Mouse (Mus musculus) spleen, postnatal 14 days (tissue): ENCODE measurements around the gene Tas2r104.

ENCODE experiments used
- DNase-seq, 2 experiments: peaks; one replicate each; pipeline ENCODE4 v3.0.0; 2021 to 2022; ENCODE audit warnings: low spot score in 2 of 2

Gene Tas2r104

DNA sequence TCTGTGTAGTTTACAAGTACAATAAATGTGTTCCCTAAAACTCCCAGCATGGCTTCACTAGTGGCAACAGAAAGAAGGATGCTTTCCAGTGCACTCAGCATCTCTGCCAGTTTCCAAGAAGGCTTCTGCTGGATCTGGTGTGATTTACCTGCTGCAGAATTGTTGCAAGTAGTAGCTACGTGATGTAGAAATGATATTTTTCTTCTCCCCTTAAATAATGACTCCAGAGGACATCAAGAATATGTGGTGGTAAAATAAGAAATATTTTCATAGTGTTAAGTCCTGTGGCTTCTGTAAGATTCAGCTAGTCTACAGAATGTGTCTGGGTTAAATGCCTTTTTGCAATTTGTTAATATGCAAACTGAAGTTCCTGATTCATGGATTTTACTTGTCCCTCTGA, at the start of gene Tas2r104:
Tas2r104 (minus strand) TSS at position 101 of the 400 bp plus-strand sequence.
- DNase-seq: no peak

DNA sequence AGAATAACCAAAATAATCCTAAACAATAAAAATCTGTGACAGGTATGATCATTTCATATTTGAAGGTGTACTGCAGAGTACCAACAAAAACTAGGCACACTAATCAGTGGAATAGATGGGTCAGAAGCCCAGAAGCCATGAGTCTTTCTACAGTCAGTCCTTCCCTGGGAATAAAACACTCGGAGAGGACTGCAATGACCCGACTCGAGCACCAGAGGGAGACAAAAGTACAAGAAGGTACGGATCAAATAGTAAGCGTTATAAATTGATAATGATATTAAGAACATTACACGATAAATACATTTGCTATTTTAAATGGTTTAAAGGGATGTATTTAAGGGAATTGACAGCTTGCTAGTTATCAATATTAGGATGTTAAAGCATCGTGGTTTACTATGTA, 27.3 kb upstream of the Tas2r104 start:
- DNase-seq: no peak

DNA sequence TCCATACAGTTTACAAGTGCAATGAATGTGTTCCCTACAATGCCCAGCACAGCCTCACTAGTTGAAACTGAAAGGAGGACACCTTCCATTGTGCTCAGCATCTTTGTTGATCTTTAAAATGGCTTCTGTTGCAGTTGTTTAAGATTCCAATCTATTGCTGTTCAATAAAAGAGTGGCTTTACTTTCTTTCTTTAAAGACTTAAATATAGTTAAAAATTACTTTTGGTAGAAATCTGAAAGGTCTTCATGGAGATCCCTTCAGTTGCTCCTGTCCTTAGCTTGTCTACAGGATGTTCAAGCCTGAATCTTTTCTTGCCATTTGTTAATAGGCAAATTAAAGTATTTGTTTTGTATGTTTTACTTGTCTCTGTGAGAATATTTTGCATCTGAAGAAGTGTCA, 4.4 kb upstream of the Tas2r104 start, which contains the start of gene Tas2r114:
Tas2r114 (minus strand) TSS at position 101 of the 400 bp plus-strand sequence.
- no peak for DNase-seq

DNA sequence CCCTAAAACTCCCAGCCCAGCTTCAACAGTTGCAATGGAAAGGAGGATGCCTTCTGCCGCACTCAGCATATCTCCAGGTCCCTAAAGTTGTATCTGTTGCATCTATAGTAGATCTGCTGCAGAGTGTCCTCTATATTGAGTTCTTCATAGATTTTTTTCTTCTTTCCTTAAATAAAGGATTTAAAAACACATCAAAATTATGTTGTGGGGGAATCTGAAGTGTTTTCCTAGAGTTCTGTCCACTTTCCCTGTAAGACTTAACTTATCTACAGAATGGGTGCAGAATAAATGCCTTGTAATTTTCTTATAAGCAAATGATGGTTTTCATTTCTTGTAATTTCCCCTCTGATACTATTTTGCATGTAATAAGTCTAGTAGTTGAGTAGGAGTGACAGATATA, 1.9 kb upstream of the Tas2r104 start, which contains the start of gene Tas2r105:
Tas2r105 (minus strand) TSS at position 101 of the 400 bp plus-strand sequence.
- no peak for DNase-seq

DNA sequence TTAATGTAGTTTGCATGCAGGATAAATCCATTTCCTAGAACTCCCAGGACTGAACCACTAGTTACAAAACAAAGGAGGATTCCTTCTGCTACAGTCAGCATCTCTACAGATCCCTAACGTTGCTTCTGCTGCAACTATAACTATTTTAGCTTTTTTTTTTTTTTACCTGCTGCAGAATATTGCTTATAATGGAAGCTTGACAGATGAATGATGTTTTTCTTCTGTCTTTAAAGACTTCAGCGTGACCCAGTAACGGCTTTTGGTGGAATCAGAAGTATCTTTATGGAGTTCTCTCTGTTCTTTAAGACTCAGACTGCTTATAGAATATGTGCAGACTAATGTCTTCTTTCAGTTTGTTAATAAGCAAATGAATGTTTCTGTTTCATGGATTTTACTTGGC, 6.8 kb downstream of the Tas2r104 start, which contains the start of gene Tas2r106:
Tas2r106 (minus strand) TSS at position 101 of the 400 bp plus-strand sequence.
- no peak for DNase-seq

DNA sequence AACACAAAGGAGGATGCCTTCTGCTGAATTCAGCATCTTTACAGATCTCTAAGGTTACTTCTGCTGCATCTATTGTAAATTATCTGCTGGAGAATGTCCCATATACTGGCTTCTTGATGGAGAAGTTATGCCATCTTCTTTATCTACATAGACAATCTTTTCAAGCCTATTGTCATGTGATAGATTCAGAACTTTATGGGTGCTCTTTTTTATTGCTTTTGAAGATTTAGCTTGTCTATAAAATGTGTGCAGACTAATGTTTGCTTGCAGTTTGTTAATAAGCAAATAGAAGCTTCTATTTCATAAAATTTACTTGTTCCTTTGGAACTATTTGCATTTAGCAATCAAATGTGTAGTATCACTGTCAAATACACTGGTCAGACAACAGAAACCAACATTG, 25.5 kb downstream of the Tas2r104 start, which contains the start of gene Tas2r107:
Tas2r107 (minus strand) TSS at position 101 of the 400 bp plus-strand sequence.
- DNase-seq: no peak
